Mouse (Mus musculus): ENCODE measurements around the gene C1qb. TPM values are rescaled to one million over a fixed set of nuclear protein-coding genes. Genes with fewer than 3 reads are reported as not detected.
A peak's percentile ranks its signal among the peaks of the same experiment; 100 is the strongest.

Gene C1qb
- polyA plus RNA-seq (2016; fragmentation: Nextera tagmentation; extraction: Ambion mirVana): 23.4 and 38.4 TPM in 2 replicates

GRCm38 (mm10) chr4:136886101-136886500 lies at the start of gene C1qb:
Gene C1qb (minus strand): TSS chr4:136886187.
- peaks cover 12% of the 10 kb centered on the region for H3K27me3 ChIP-seq (ENCODE audit: insufficient read depth, poor library complexity, severe bottlenecking)
- no peak within 1 kb of the TSS for H3K27ac ChIP-seq
- H3K4me3 ChIP-seq: no peak within 1 kb of the TSS
- H3K9me3 ChIP-seq: no peaks in the 10 kb centered on the region
- DNase-seq (ENCODE audit: low spot score): no peak
- H3K36me3 ChIP-seq: no peaks in the 10 kb centered on the region
- WGBS: 78% methylated on average over 7 of the region's 7 CpGs
- H3K4me1 ChIP-seq (replicated peaks): peaks cover 11% of the 10 kb centered on the region; the same call in 1 of the 2 replicates

DNA sequence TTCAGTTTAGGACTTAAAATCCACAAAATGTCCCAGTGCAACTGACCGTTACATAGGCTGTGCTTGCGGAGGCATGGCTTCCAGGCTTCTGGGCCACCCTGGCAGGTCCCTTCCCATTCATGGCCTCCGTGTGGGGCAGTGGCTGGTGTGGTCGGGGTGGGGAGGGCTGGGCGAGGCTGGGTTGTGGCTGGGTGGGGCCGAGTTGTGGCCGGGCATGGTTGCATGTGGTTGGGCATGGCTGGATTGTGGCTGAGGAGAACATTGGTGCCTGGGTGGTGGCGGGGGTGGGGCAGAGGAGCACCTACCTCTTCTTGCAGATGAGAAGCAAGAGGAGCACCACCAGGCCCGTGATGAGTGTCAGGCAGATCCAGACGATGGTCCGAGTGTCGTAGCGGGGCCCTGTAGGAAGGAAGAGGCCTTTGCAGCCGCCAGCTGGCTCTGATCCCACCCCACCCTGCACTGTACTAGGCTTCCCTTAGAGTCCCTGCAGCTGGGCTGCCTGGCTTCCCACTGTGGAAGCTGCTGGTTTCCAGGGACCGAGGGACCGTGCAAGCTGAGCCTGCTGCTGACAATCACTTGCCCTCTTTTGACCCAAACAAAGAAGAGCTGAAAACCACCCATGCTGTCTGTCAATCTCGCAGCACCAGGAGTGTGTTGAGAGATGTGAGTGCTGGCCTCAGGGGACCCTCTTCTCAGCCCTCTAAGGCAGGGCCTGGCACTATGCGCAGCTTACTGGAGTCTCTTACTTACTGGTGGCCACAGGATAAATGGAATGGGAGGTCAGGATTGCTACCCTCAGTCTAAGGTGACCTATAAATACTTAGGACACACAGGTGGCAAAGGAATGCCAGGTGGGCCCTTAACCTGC lies 49.0 kb upstream of the C1qb start:
- no peaks in the 10 kb centered on the region for H3K9me3 ChIP-seq
- H3K4me1 ChIP-seq (replicated peaks): peaks cover 36% of the 10 kb centered on the region
- H3K4me3 ChIP-seq: no peak overlapping the region
- peaks cover 77% of the 10 kb centered on the region for H3K27me3 ChIP-seq (ENCODE audit: insufficient read depth, poor library complexity, severe bottlenecking)
- H3K36me3 ChIP-seq: no peaks in the 10 kb centered on the region
- WGBS: 43% methylated on average over 18 of the region's 18 CpGs
- peak overlapping the region; percentile 64; the same call in 1 of the 2 replicates for H3K27ac ChIP-seq
- no peak for DNase-seq (ENCODE audit: low spot score)

- Histone ChIP-seq H3K4me1 (replicated peaks) (peaks cover 32% of the 10 kb centered on the region), H3K36me3 (no peaks in the 10 kb centered on the region), H3K4me3 (no peak overlapping the region), H3K9me3 (no peaks in the 10 kb centered on the region), H3K27ac (no peak overlapping the region), H3K27me3 (ENCODE audit: insufficient read depth, poor library complexity, severe bottlenecking) (peaks cover 74% of the 10 kb centered on the region)
- DNase-seq (ENCODE audit: low spot score): no peak
- WGBS: 92% methylated on average over 8 of the region's 8 CpGs
These were observed 44.5 kb upstream of the C1qb start for GRCm38 (mm10) chr4:136930474-136930873.

DNA sequence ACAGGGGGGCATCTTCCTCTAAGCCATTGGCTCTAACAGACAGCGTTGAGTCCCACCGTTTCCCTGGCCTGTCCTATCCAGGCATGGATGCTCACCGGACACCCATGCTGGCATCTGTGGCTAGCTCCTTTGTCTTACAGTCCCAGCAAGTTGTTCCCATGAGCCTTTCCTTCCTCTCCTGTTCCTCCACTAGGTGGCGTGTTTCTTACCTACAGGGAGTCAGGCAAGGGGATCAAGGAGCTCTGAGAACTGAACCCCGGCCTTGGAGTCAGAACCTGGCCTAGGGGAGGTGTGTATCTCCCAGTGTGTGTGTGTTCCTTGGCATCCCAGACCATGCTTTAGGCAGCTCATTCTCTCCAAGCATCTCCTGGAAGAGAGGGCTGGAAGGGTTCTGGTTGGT lies 42.9 kb upstream of the C1qb start:
- peaks cover 17% of the 10 kb centered on the region for H3K4me1 ChIP-seq (replicated peaks)
- DNase-seq (ENCODE audit: low spot score): peak; percentile 44
- H3K27me3 ChIP-seq (ENCODE audit: insufficient read depth, poor library complexity, severe bottlenecking): peaks cover 73% of the 10 kb centered on the region
- H3K36me3 ChIP-seq: no peaks in the 10 kb centered on the region
- H3K4me3 ChIP-seq: no peak overlapping the region
- peak overlapping the region; percentile 19; the same call in 1 of the 2 replicates for H3K27ac ChIP-seq
- no peaks in the 10 kb centered on the region for H3K9me3 ChIP-seq
- 5% methylated on average over 5 of the region's 5 CpGs for WGBS

GRCm38 (mm10) chr4:136925804-136926203 lies 39.8 kb upstream of the C1qb start:
- peaks cover 58% of the 10 kb centered on the region for H3K27me3 ChIP-seq (ENCODE audit: insufficient read depth, poor library complexity, severe bottlenecking)
- DNase-seq (ENCODE audit: low spot score): no peak
- WGBS: 10% methylated on average over 15 of the region's 15 CpGs

DNA sequence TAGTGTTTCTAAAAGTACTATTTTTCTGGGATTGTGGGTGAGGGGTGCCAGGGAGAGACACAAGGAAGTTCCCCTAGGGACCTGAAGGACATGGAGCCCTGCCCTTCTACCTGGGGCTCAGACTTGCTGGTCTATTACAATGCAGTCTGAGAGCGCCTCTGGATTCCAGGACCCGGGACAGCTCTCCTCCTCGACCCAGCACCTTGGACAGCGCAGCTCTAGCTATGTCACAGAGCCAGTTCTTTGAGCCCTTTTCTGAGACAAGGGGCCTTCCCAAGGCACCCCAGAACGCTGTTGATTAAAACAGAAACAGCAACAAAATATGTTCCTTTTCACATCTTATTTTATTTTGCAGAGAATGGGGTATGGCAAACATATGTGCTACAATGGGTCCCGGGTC lies 38.5 kb upstream of the C1qb start:
- H3K4me1 ChIP-seq (replicated peaks): peaks cover 12% of the 10 kb centered on the region
- H3K27me3 ChIP-seq (ENCODE audit: insufficient read depth, poor library complexity, severe bottlenecking): peaks cover 51% of the 10 kb centered on the region
- H3K36me3 ChIP-seq: no peaks in the 10 kb centered on the region
- WGBS: 4% methylated on average over 6 of the region's 6 CpGs
- DNase-seq (ENCODE audit: low spot score): peak; percentile 82
- H3K27ac ChIP-seq: no peak overlapping the region
- H3K4me3 ChIP-seq: no peak overlapping the region
- no peaks in the 10 kb centered on the region for H3K9me3 ChIP-seq

More at GRCm38 (mm10) chr4:136925804-136926203, 39.8 kb upstream of the C1qb start:
- Histone ChIP-seq H3K4me1 (replicated peaks) (peaks cover 13% of the 10 kb centered on the region), H3K27ac (no peak overlapping the region), H3K4me3 (no peak overlapping the region), H3K9me3 (no peaks in the 10 kb centered on the region), H3K36me3 (no peaks in the 10 kb centered on the region)

DNA sequence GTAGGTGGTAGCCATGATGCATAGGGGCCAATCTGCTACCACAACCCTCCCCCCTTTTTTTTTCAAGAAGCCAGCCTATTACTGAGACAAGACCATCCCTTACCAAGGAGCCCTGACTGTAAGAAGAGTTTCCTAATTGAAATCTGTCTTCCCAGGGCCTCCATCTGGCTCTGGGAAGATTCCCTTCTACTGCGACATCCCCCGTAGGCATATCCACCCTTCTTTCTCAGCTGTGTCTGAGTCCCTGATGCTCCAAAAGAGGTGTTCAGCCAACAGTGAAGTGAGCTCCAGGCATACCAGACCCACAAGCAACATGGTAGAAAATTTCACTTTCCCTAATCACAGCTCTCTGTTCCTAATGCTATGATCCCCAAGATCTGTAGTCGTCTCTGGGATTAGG lies 33.5 kb upstream of the C1qb start:
- 86% methylated on average over 3 of the region's 3 CpGs for WGBS
- H3K4me3 ChIP-seq: no peak overlapping the region
- no peaks in the 10 kb centered on the region for H3K36me3 ChIP-seq
- peaks cover 14% of the 10 kb centered on the region for H3K27me3 ChIP-seq (ENCODE audit: insufficient read depth, poor library complexity, severe bottlenecking)
- no peaks in the 10 kb centered on the region for H3K9me3 ChIP-seq
- no peak for DNase-seq (ENCODE audit: low spot score)
- no peak overlapping the region for H3K27ac ChIP-seq
- peaks cover 16% of the 10 kb centered on the region for H3K4me1 ChIP-seq (replicated peaks)

- no peak for DNase-seq (ENCODE audit: low spot score)
- Histone ChIP-seq H3K4me3 (no peak overlapping the region), H3K4me1 (replicated peaks) (peaks cover 23% of the 10 kb centered on the region), H3K9me3 (no peaks in the 10 kb centered on the region), H3K36me3 (no peaks in the 10 kb centered on the region), H3K27me3 (ENCODE audit: insufficient read depth, poor library complexity, severe bottlenecking) (peaks cover 17% of the 10 kb centered on the region), H3K27ac (no peak overlapping the region)
- WGBS: 89% methylated on average over 8 of the region's 8 CpGs
These were observed 32.8 kb upstream of the C1qb start for GRCm38 (mm10) chr4:136918834-136919233.

- peak overlapping the region; percentile 30; the same call in 1 of the 2 replicates for H3K27ac ChIP-seq
- H3K4me3 ChIP-seq: no peak overlapping the region
- H3K27me3 ChIP-seq (ENCODE audit: insufficient read depth, poor library complexity, severe bottlenecking): peaks cover 28% of the 10 kb centered on the region
- H3K4me1 ChIP-seq (replicated peaks): peaks cover 33% of the 10 kb centered on the region
- no peaks in the 10 kb centered on the region for H3K36me3 ChIP-seq
- 42% methylated on average over 7 of the region's 7 CpGs for WGBS
- DNase-seq (ENCODE audit: low spot score): no peak
- no peaks in the 10 kb centered on the region for H3K9me3 ChIP-seq
These were observed 31.2 kb upstream of the C1qb start for GRCm38 (mm10) chr4:136917165-136917524.

GRCm38 (mm10) chr4:136916359-136917164 lies 30.6 kb upstream of the C1qb start:
- no peak for DNase-seq (ENCODE audit: low spot score)
- Histone ChIP-seq H3K9me3 (no peaks in the 10 kb centered on the region), H3K27me3 (ENCODE audit: insufficient read depth, poor library complexity, severe bottlenecking) (peaks cover 34% of the 10 kb centered on the region), H3K4me1 (replicated peaks) (peaks cover 39% of the 10 kb centered on the region), H3K27ac (no peak overlapping the region), H3K4me3 (no peak overlapping the region), H3K36me3 (no peaks in the 10 kb centered on the region)
- WGBS: 68% methylated on average over 20 of the region's 20 CpGs

- Histone ChIP-seq H3K4me1 (replicated peaks) (peaks cover 49% of the 10 kb centered on the region), H3K27ac (peak overlapping the region; percentile 13; the same call in 1 of the 2 replicates), H3K4me3 (no peak overlapping the region), H3K9me3 (no peaks in the 10 kb centered on the region), H3K36me3 (no peaks in the 10 kb centered on the region), H3K27me3 (ENCODE audit: insufficient read depth, poor library complexity, severe bottlenecking) (peaks cover 56% of the 10 kb centered on the region)
- WGBS: 8% methylated on average over 9 of the region's 9 CpGs
- DNase-seq (ENCODE audit: low spot score): peak; percentile 35
These were observed 26.9 kb upstream of the C1qb start for GRCm38 (mm10) chr4:136912841-136913240.

DNA sequence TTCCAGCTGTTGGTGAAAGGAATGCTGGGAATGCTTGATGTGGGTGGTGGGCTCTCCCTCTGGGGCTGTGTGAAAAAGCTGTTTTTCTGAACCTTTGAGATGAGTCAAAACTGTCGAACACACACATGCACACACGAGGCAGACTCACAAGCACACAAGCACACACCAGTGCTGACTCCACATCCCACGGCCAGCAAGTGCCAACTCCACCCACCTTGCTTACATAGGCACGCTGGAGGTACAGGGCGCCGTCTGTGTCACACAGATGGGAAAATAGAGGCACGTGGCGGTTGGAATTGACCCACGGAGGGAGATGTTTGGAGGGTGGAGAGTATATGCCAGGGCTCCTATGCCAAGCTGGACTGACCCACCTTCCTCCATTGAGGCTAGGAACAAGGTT lies 25.8 kb upstream of the C1qb start:
- peaks cover 41% of the 10 kb centered on the region for H3K4me1 ChIP-seq (replicated peaks)
- 38% methylated on average over 9 of the region's 9 CpGs for WGBS
- H3K27me3 ChIP-seq (ENCODE audit: insufficient read depth, poor library complexity, severe bottlenecking): peaks cover 64% of the 10 kb centered on the region
- H3K36me3 ChIP-seq: no peaks in the 10 kb centered on the region
- H3K9me3 ChIP-seq: no peaks in the 10 kb centered on the region
- H3K4me3 ChIP-seq: peak overlapping the region; percentile 14
- DNase-seq (ENCODE audit: low spot score): no peak
- H3K27ac ChIP-seq: peak overlapping the region; percentile 30; the same call in 1 of the 2 replicates
